ENCODE assay signal across 14 mouse cellular contexts in the genomic region with DNA sequence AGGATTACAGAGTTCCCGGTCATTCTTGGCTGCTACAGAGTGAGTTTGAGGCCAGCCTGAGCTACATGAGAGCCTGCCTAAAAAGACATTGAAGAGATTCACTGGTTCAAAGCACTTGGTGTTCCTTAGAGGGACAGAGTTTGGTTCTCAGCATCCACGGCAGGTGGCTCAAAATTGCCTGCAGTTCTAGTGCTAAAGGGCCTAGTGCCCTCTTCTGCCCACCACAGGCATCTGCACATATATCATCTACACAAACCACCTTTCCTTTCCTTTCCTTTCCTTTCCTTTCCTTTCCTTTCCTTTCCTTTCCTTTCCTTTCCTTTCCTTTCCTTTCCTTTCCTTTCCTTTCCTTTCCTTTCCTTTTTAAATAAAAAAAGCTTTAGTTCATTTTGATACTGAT. TPM values are rescaled to one million over a fixed set of nuclear protein-coding genes. Genes with fewer than 3 reads are reported as not detected.
DNase-seq lines count a peak whose midpoint lies in the region; ATAC-seq and TF ChIP-seq lines count a peak whose summit lies in the region.
"Had no signal": no experiment of that assay in that cellular context is flagged by ENCODE, and none has a peak within 500 bp of the region (broad histone marks: within the 10 kb centered on the region; RNA-seq: fewer than 3 reads in every experiment).

No protein-coding gene starts in this region.

- H3K36me3 ChIP-seq in heart, postnatal 0 days (replicated peaks; ENCODE audit: control insufficient read depth, insufficient read depth, low read length): peaks cover 83% of the 10 kb centered on the region
- peaks cover 26% of the 10 kb centered on the region for H3K36me3 ChIP-seq in lung, postnatal 0 days (ENCODE audit: insufficient read depth, low read length)

- no peak overlapping the region for H3K9ac ChIP-seq in heart, postnatal 0 days (replicated peaks; ENCODE audit: low read depth, low read length)
- H3K9ac ChIP-seq in lung, postnatal 0 days (replicated peaks; ENCODE audit: low read depth): no peak overlapping the region
- H3K9ac ChIP-seq: kidney, embryonic 15.5 days; limb, embryonic 12.5 days had no signal

- H3K4me3 ChIP-seq in heart, postnatal 0 days (ENCODE audit: low read depth, low read length): no peak overlapping the region
- H3K4me3 ChIP-seq in lung, postnatal 0 days (ENCODE audit: low read depth, low read length): no peak overlapping the region
- H3K4me3 ChIP-seq: kidney, embryonic 15.5 days; limb, embryonic 12.5 days had no signal

- 64% methylated on average over 2 of the region's 2 CpGs for WGBS in heart, postnatal 0 days
- WGBS in lung, postnatal 0 days: 70% methylated on average over 2 of the region's 2 CpGs

- H3K27ac ChIP-seq in heart, postnatal 0 days (ENCODE audit: low read depth): no peak overlapping the region
- H3K27ac ChIP-seq in lung, postnatal 0 days (ENCODE audit: low read length): no peak overlapping the region
- H3K27ac ChIP-seq: kidney, embryonic 15.5 days; limb, embryonic 12.5 days; macrophage had no signal

- no peak for DNase-seq in heart, postnatal 0 days (ENCODE audit: low spot score)
- DNase-seq in heart, postnatal 36 days: no peak
- peak; percentile 22 for DNase-seq in lung, postnatal 0 days (ENCODE audit: low spot score)
- no peak for DNase-seq in lung, postnatal 25 days (ENCODE audit: low spot score)
- peak; percentile 37 for DNase-seq in T-cell, adult 2 months (ENCODE audit: low spot score)
- DNase-seq in thymus, postnatal 36 days: peak; percentile 23 to 35
- DNase-seq in gastrocnemius, postnatal 10 days: no peak
- DNase-seq: cerebellum, postnatal 36 days; heart, postnatal 4 days; right cerebral cortex, postnatal 25 days had no signal

- peak; percentile 24 for TF ChIP-seq CTCF in heart, postnatal 0 days (IDR thresholded peaks at IDR 0.05; ENCODE audit: low read depth)
- TF ChIP-seq CTCF in lung, postnatal 0 days (IDR thresholded peaks at IDR 0.05): peak; percentile 65

- no peaks in the 10 kb centered on the region for H3K27me3 ChIP-seq in heart, postnatal 0 days (ENCODE audit: control insufficient read depth, insufficient read depth, low read length)
- no peaks in the 10 kb centered on the region for H3K27me3 ChIP-seq in lung, postnatal 0 days (replicated peaks; ENCODE audit: insufficient read depth, low read length)
- H3K27me3 ChIP-seq: kidney, embryonic 15.5 days; limb, embryonic 12.5 days had no signal

- H3K9me3 ChIP-seq in heart, postnatal 0 days (replicated peaks; ENCODE audit: control insufficient read depth, low read length): no peaks in the 10 kb centered on the region
- H3K9me3 ChIP-seq in lung, postnatal 0 days (ENCODE audit: low read length): no peaks in the 10 kb centered on the region
- H3K9me3 ChIP-seq: kidney, embryonic 15.5 days; limb, embryonic 12.5 days had no signal

- TF ChIP-seq EP300 in heart, postnatal 0 days (IDR thresholded peaks at IDR 0.05; ENCODE audit: low read depth): no peak
- no peak for TF ChIP-seq EP300 in lung, postnatal 0 days (IDR thresholded peaks at IDR 0.05)

- intact Hi-C loops in heart, postnatal 36 days (cut with DNase I): no loop called here

- no peak for ATAC-seq in heart, postnatal 0 days (ENCODE audit: insufficient read depth, low read depth)
- ATAC-seq in lung, postnatal 0 days: no peak
- ATAC-seq in activated CD4-positive, CD25-positive, alpha-beta regulatory T cell, adult 4 months: no peak

- no peaks in the 10 kb centered on the region for H3K4me1 ChIP-seq in heart, postnatal 0 days (ENCODE audit: control insufficient read depth, insufficient read depth)
- H3K4me1 ChIP-seq in lung, postnatal 0 days (ENCODE audit: insufficient read depth, low read depth, low read length): no peaks in the 10 kb centered on the region; the same call in 1 of the 2 replicates
- H3K4me1 ChIP-seq: kidney, embryonic 15.5 days had no signal

- no peak overlapping the region for H3K4me2 ChIP-seq in heart, postnatal 0 days (ENCODE audit: low read depth, low read length)
- H3K4me2 ChIP-seq in lung, postnatal 0 days (replicated peaks; ENCODE audit: low read depth, low read length): no peak overlapping the region
- H3K4me2 ChIP-seq: kidney, embryonic 15.5 days; limb, embryonic 12.5 days had no signal

RNA-seq across cellular contexts. Expression of gene Elk4, which starts 23.2 kb away (rescaled TPM):
- 32.9 and 35.3 TPM in 2 replicates for total RNA-seq in heart, postnatal 0 days (2014; rRNA removed; ENCODE audit: low replicate concordance)
- polyA plus RNA-seq in heart, postnatal 0 days (2015; fragmentation: Nextera tagmentation; extraction: Ambion mirVana): 10.5 and 13.3 TPM in 2 replicates
- total RNA-seq in heart, postnatal 36 days (2021): 10 to 100 TPM; 91.5 to 91.8 TPM
- polyA plus RNA-seq in lung, postnatal 0 days (2015; fragmentation: Nextera tagmentation; extraction: Ambion mirVana): 26.3 and 28.0 TPM in 2 replicates
- polyA plus RNA-seq in activated CD4-positive, CD25-positive, alpha-beta regulatory T cell, adult 4 months (2017; shearing (Covaris generic)): 10 to 100 TPM; 62.3 to 71.4 TPM
- 10 to 100 TPM; 76.7 to 86.1 TPM for total RNA-seq in gastrocnemius, postnatal 10 days (2021)

RNA-seq across cellular contexts. Expression of gene Mfsd4a, which starts 37.3 kb away (rescaled TPM):
- 4.4 and 4.5 TPM in 2 replicates for total RNA-seq in heart, postnatal 0 days (2014; rRNA removed; ENCODE audit: low replicate concordance)
- polyA plus RNA-seq in heart, postnatal 0 days (2015; fragmentation: Nextera tagmentation; extraction: Ambion mirVana): 4.2 and 6.4 TPM in 2 replicates
- total RNA-seq in heart, postnatal 36 days (2021): 1 to 10 TPM; 1.4 to 2.3 TPM
- 7.5 and 8.4 TPM in 2 replicates for polyA plus RNA-seq in lung, postnatal 0 days (2015; fragmentation: Nextera tagmentation; extraction: Ambion mirVana)
- 10 to 100 TPM; 39.0 to 45.4 TPM for polyA plus RNA-seq in activated CD4-positive, CD25-positive, alpha-beta regulatory T cell, adult 4 months (2017; shearing (Covaris generic))
- 1 to 10 TPM; 1.4 to 1.8 TPM for total RNA-seq in gastrocnemius, postnatal 10 days (2021)

Comparison
In these comparisons a context has a peak if more than half of its experiments do, and no peak if none do; other contexts are left out.
1. DNase-seq: peak in lung, postnatal 0 days (single experiment), T-cell, adult 2 months (single experiment) and thymus, postnatal 36 days (2 of 2); none in heart, postnatal 0 days (single experiment), heart, postnatal 36 days (0 of 2), lung, postnatal 25 days (single experiment) and gastrocnemius, postnatal 10 days (single experiment).